Mouse (Mus musculus) adrenal gland, postnatal 25 days (tissue): Measurements from ENCODE around the gene Gm15517. TPM values are rescaled to one million over a fixed set of nuclear protein-coding genes. Genes with fewer than 3 reads are reported as not detected.

Experiments used
- DNase-seq: peaks from one replicate; pipeline ENCODE4 v3.0.0; 2021; ENCODE audit warnings: mixed read lengths
- total RNA-seq: library from RNA; stranded (reverse); gene quantifications from 2 replicates; pipeline ENCODE4 v1.2.3, GENCODE M21; 2021

Gm15517 gene
- total RNA-seq, 1 experiment from 2014 or later = not detected

GRCm38 (mm10) chr7:44310285-44310877 is 49.1 kb downstream of the Gm15517 start:
- peak; percentile 15 for DNase-seq

GRCm38 (mm10) chr7:44310878-44311712 is 49.8 kb downstream of the Gm15517 start:
- peak; percentile 58 for DNase-seq

Other genes starting within 250 kb of the Gm15517 start
- gene Klk1b26, start 249.3 kb upstream of the Gm15517 start, total RNA-seq = not detected in 2 replicates
- gene Klk1b27, start 209.2 kb upstream of the Gm15517 start, total RNA-seq = not detected in 2 replicates
- gene Klk1b21, start 159.1 kb upstream of the Gm15517 start, total RNA-seq = not detected in 2 replicates
- gene Klk1b22, start 148.8 kb upstream of the Gm15517 start, total RNA-seq = not detected in 2 replicates
- gene Klk1b16, start 124.7 kb upstream of the Gm15517 start, total RNA-seq = not detected in 2 replicates
- gene Klk1b24, start 73.2 kb upstream of the Gm15517 start, total RNA-seq = not detected in 2 replicates
- gene Klk1b3, start 63.3 kb upstream of the Gm15517 start, total RNA-seq = not detected in 2 replicates
- not detected in 2 replicates for gene Klk1b4, start 54.0 kb upstream of the Gm15517 start, total RNA-seq
- gene Klk1b5, start 45.5 kb upstream of the Gm15517 start, total RNA-seq = not detected in 2 replicates
- not detected in 2 replicates for gene Klk1, start 36.1 kb upstream of the Gm15517 start, total RNA-seq
- not detected in 2 replicates for gene Gm36864, start 25.3 kb upstream of the Gm15517 start, total RNA-seq
- gene 1700028J19Rik, start 14.8 kb upstream of the Gm15517 start, total RNA-seq = 0.70 and 1.6 TPM in 2 replicates
- 71.3 and 125 TPM in 2 replicates for gene 2410002F23Rik, start 14.7 kb upstream of the Gm15517 start, total RNA-seq
- gene Acp4, start 4.1 kb upstream of the Gm15517 start, total RNA-seq = not detected in 2 replicates
- 3.4 and 3.6 TPM in 2 replicates for gene Clec11a, start 45.5 kb downstream of the Gm15517 start, total RNA-seq
- 8.5 and 10.4 TPM in 2 replicates for gene Shank1, start 48.8 kb downstream of the Gm15517 start, total RNA-seq
- gene Syt3, start 122.7 kb downstream of the Gm15517 start, total RNA-seq = 4.1 and 5.7 TPM in 2 replicates
- gene 1700008O03Rik, start 124.4 kb downstream of the Gm15517 start, total RNA-seq = 2.3 TPM in 1 of 2 replicates, not detected in the other
- gene Lrrc4b, start 167.6 kb downstream of the Gm15517 start, total RNA-seq = 4.3 and 5.8 TPM in 2 replicates
- gene Aspdh, start 203.9 kb downstream of the Gm15517 start, total RNA-seq = 0.61 and 1.9 TPM in 2 replicates
- 43.9 and 49.2 TPM in 2 replicates for gene Josd2, start 206.5 kb downstream of the Gm15517 start, total RNA-seq
- 83.9 and 97.6 TPM in 2 replicates for gene Emc10, start 235.1 kb downstream of the Gm15517 start, total RNA-seq
- 12.3 and 17.5 TPM in 2 replicates for gene Fam71e1, start 235.1 kb downstream of the Gm15517 start, total RNA-seq